Mouse (Mus musculus): Measurements from ENCODE around the gene Etv5. TPM values are rescaled to one million over a fixed set of nuclear protein-coding genes. Genes with fewer than 3 reads are reported as not detected.

Etv5 gene
- 4.9 TPM for polyA plus RNA-seq (2017; shearing (Covaris generic))

DNA sequence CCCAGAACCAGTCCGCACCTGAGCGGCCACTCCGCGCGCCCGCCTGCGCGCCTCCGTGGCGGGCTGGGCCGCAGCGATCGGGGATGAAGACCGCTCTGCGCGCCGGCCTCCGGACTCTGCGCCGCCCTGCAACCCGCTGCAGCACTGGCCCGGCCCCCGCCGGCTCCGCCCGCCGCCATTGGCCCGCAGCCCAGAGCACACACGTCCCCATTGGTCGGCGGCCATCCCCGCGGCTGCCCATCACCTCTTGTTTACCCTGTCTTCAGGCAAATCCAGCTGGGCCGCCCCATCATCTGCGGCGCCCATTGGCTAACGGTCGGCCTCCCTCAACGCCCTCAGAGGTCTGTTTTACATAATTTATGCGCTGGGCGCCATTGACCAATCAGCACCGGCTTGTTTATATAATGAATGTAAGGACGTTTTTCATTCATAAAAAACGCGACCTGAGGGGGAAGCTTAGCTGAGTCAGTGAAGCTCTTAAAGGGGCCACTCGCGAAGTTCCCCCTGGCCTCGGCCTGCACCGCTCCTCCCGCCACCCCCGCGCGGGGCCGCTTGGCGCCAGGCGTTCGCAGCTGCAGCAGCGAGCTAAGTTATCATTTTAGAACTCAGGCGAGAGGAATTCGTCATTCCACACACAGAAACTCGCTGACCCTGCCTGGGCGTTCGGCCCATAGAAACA, at the start of gene Etv5:
TSS of gene Etv5 (minus strand) at position 221 of the 679 bp plus-strand sequence.

Other genes starting within 250 kb of the Etv5 start
- gene Tra2b, start 173.7 kb downstream of the Etv5 start, polyA plus RNA-seq (2017; shearing (Covaris generic)): 335 TPM
- gene Dgkg, start 217.5 kb upstream of the Etv5 start, polyA plus RNA-seq (2017; shearing (Covaris generic)): 2.5 TPM